ENCODE assay signal across 8 mouse cellular contexts in genomic region chr19:41846366-41847090, GRCm38 (mm10). TPM values are rescaled to one million over a fixed set of nuclear protein-coding genes. Genes with fewer than 3 reads are reported as not detected.
DNase-seq lines count a peak whose midpoint lies in the region; ATAC-seq and TF ChIP-seq lines count a peak whose summit lies in the region.

No protein-coding gene starts in this region.

- no peaks in the 10 kb centered on the region for H3K4me1 ChIP-seq in kidney, adult 2 months (ENCODE audit: control insufficient read depth, insufficient read depth, low read length)
- peaks cover 42% of the 10 kb centered on the region for H3K4me1 ChIP-seq in forebrain, embryonic 10.5 days
- peaks cover 36% of the 10 kb centered on the region for H3K4me1 ChIP-seq in hindbrain, embryonic 14.5 days (replicated peaks; ENCODE audit: control insufficient read depth, insufficient read depth, low read length)

- ATAC-seq in hindbrain, embryonic 14.5 days (ENCODE audit: low FRiP score) = no peak
- no peak for ATAC-seq in frontal cortex, adult (ENCODE audit: low TSS enrichment)

- H3K27me3 ChIP-seq in kidney, adult 2 months (replicated peaks; ENCODE audit: control insufficient read depth, insufficient read depth, low read length) = no peaks in the 10 kb centered on the region
- peaks cover 14% of the 10 kb centered on the region for H3K27me3 ChIP-seq in forebrain, embryonic 10.5 days (ENCODE audit: poor library complexity, severe bottlenecking)
- H3K27me3 ChIP-seq in hindbrain, embryonic 14.5 days (ENCODE audit: control insufficient read depth, insufficient read depth, low read length) = no peaks in the 10 kb centered on the region

- peak overlapping the region; percentile 67 for H3K9ac ChIP-seq in hindbrain, embryonic 14.5 days

- no peak for TF ChIP-seq POLR2A in kidney, adult 2 months (IDR thresholded peaks at IDR 0.05; ENCODE audit: low read depth, low read length)

- TF ChIP-seq CTCF in kidney, adult 2 months (conservative IDR thresholded peaks at IDR 0.05; ENCODE audit: insufficient read depth, insufficient read length, low read depth, low read length) = no peak; the same call in 1 of the 2 replicates

- H3K9me3 ChIP-seq in forebrain, embryonic 10.5 days = no peaks in the 10 kb centered on the region
- H3K9me3 ChIP-seq in hindbrain, embryonic 14.5 days (ENCODE audit: control insufficient read depth, low read length) = no peaks in the 10 kb centered on the region

- H3K4me2 ChIP-seq in hindbrain, embryonic 14.5 days (replicated peaks) = peak overlapping the region; percentile 69

- 21% methylated on average over 21 of the region's 21 CpGs for WGBS in kidney, adult 2 months
- 16% methylated on average over 21 of the region's 21 CpGs for WGBS in forebrain, embryonic 10.5 days
- 8% methylated on average over 21 of the region's 21 CpGs for WGBS in hindbrain, embryonic 14.5 days

- intact Hi-C loops in left cerebral cortex, postnatal 25 days (cut with DNase I) = loop anchor here (1.0 to 5.0 kb wide), 2 partner anchors 15 to 364 kb away; partner anchors contain the start of gene Lcor

- H3K27ac ChIP-seq in kidney, adult 2 months (ENCODE audit: insufficient read depth, low read depth, low read length) = no peak overlapping the region
- peak overlapping the region; percentile 97 for H3K27ac ChIP-seq in forebrain, embryonic 10.5 days
- peak overlapping the region; percentile 91; the same call in 1 of the 2 replicates for H3K27ac ChIP-seq in hindbrain, embryonic 14.5 days

- peak; percentile 4 for DNase-seq in kidney, adult 2 months
- no peak for DNase-seq in kidney, adult 9 months
- peak; percentile 65 to 83 for DNase-seq in adrenal gland, adult (ENCODE audit: inconsistent age in 2 of 2, low spot score in 1 of 2)
- DNase-seq in forebrain, embryonic 10.5 days (ENCODE audit: extremely low spot score, low spot score) = peak; percentile 19
- peak; percentile 35 for DNase-seq in hindbrain, embryonic 14.5 days (ENCODE audit: low spot score)
- DNase-seq in lung, postnatal 4 days = peak; percentile 25 to 38
- DNase-seq in left cerebral cortex, postnatal 25 days (ENCODE audit: low spot score in 2 of 2) = no peak

- H3K4me3 ChIP-seq in kidney, adult 2 months (ENCODE audit: insufficient read depth, low read depth, low read length) = peak overlapping the region; percentile 83
- peak overlapping the region; percentile 83 for H3K4me3 ChIP-seq in forebrain, embryonic 10.5 days
- H3K4me3 ChIP-seq in hindbrain, embryonic 14.5 days (replicated peaks; ENCODE audit: low read length) = peak overlapping the region; percentile 84

- H3K36me3 ChIP-seq in kidney, adult 2 months (ENCODE audit: control insufficient read depth, insufficient read depth, low read length) = no peaks in the 10 kb centered on the region
- no peaks in the 10 kb centered on the region for H3K36me3 ChIP-seq in forebrain, embryonic 10.5 days (replicated peaks)
- no peaks in the 10 kb centered on the region for H3K36me3 ChIP-seq in hindbrain, embryonic 14.5 days (replicated peaks; ENCODE audit: control insufficient read depth, insufficient read depth)

RNA-seq across cellular contexts. Expression of gene Frat2, which starts 1.4 kb away (rescaled TPM):
- 1.4 TPM in 2 replicates for polyA plus RNA-seq in kidney, adult 2 months (2012; rRNA removed)
- 5.4 and 5.5 TPM in 2 replicates for polyA plus RNA-seq in forebrain, embryonic 10.5 days (2016; fragmentation: Nextera tagmentation; extraction: Ambion mirVana)
- 5.4 and 5.5 TPM in 2 replicates for polyA plus RNA-seq in hindbrain, embryonic 14.5 days (2014; fragmentation: Nextera tagmentation; extraction: Ambion mirVana)
- 1 to 10 TPM; 7.4 to 7.6 TPM for total RNA-seq in left cerebral cortex, postnatal 25 days (2021)

RNA-seq across cellular contexts. Expression of gene Frat1, which starts 16.8 kb away (rescaled TPM):
- polyA plus RNA-seq in kidney, adult 2 months (2012; rRNA removed) = 1.3 and 1.6 TPM in 2 replicates
- 10.9 and 11.8 TPM in 2 replicates for polyA plus RNA-seq in forebrain, embryonic 10.5 days (2016; fragmentation: Nextera tagmentation; extraction: Ambion mirVana)
- 19.1 and 23.4 TPM in 2 replicates for polyA plus RNA-seq in hindbrain, embryonic 14.5 days (2014; fragmentation: Nextera tagmentation; extraction: Ambion mirVana)
- total RNA-seq in left cerebral cortex, postnatal 25 days (2021) = 10 to 100 TPM; 14.2 to 15.2 TPM

RNA-seq across cellular contexts. Expression of gene Arhgap19, which starts 44.7 kb away (rescaled TPM):
- polyA plus RNA-seq in kidney, adult 2 months (2012; rRNA removed) = 1.0 and 1.3 TPM in 2 replicates
- polyA plus RNA-seq in forebrain, embryonic 10.5 days (2016; fragmentation: Nextera tagmentation; extraction: Ambion mirVana) = 49.7 and 50.9 TPM in 2 replicates
- polyA plus RNA-seq in hindbrain, embryonic 14.5 days (2014; fragmentation: Nextera tagmentation; extraction: Ambion mirVana) = 6.7 and 6.8 TPM in 2 replicates
- total RNA-seq in left cerebral cortex, postnatal 25 days (2021) = 1 to 10 TPM; 2.7 to 3.7 TPM

RNA-seq across cellular contexts. Expression of gene Rrp12, which starts 49.4 kb away (rescaled TPM):
- 3.6 and 4.0 TPM in 2 replicates for polyA plus RNA-seq in kidney, adult 2 months (2012; rRNA removed)
- 43.8 and 43.9 TPM in 2 replicates for polyA plus RNA-seq in forebrain, embryonic 10.5 days (2016; fragmentation: Nextera tagmentation; extraction: Ambion mirVana)
- polyA plus RNA-seq in hindbrain, embryonic 14.5 days (2014; fragmentation: Nextera tagmentation; extraction: Ambion mirVana) = 13.2 and 16.2 TPM in 2 replicates
- 10 to 100 TPM; 34.5 to 35.5 TPM for total RNA-seq in left cerebral cortex, postnatal 25 days (2021)

Comparison
In these comparisons a context has a peak if more than half of its experiments do, and no peak if none do; other contexts are left out.
1. DNase-seq: peak in kidney, adult 2 months (single experiment), adrenal gland, adult (2 of 2), forebrain, embryonic 10.5 days (single experiment), hindbrain, embryonic 14.5 days (single experiment) and lung, postnatal 4 days (2 of 2); none in kidney, adult 9 months (single experiment) and left cerebral cortex, postnatal 25 days (0 of 2).
2. Peak in every context shown above with its lines, with median percentiles within 50 percentile points of each other: H3K4me3 ChIP-seq.